Mouse (Mus musculus) right cerebral cortex, postnatal 36 days (tissue): ENCODE measurements around the gene Muc13.

ENCODE experiments used
- DNase-seq, 2 experiments: peaks; one replicate each; pipeline ENCODE4 v3.0.0; 2022; ENCODE audit warnings: low spot score in 2 of 2, mixed read lengths in 1 of 2

Gene Muc13

DNA sequence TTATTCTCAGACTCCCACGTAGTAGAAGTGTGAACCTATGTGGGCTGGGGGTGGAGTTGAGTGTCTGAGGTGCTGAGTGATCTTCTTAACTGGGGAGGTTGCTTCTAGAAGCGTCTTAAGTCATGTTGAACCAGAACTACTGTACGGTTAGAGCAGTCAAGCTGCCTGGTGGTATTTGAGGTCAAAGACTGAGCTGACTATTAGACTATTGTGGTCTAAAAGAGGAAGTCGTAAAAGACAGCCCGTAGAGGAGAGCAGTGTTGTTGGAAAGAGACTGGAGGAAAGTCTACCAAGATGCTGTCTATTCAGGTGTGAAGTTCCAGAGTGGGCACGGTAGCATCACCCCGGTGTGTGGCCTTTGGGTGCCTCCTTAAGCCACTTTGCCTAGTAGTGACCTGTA lies 24.0 kb upstream of the Muc13 start:
- no peak for DNase-seq

DNA sequence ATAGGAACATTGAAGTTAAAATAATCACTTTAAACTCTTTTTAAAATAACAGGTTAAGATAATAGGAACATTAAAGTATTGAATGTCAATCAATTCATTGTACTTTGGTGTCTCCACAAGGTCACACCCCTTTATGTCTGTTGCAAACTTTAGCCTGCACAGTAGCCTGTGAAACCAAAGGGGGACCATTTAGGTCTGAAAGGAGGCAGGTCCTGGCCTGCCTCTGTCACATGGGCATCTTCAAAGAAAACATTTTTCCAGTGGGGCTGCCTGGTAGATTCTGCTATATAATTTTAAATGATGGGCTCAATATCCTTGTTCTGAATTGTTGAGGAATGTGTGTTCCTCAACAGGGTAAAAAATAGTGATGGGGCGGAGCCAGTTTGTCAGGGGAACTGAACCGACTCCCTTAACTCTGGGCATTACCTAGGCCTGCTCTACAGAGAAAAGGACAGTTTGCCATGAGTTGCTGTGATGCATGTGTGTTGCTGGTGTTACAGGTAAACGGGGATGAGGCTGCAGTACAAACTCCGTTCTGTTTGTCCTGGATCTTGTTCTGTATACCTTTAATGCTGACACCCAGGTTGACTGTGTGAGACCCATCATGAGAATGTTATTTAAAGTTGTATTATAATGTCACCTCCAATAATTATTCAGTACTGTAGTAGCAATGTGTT lies 22.9 kb upstream of the Muc13 start:
- no peak for DNase-seq

DNA sequence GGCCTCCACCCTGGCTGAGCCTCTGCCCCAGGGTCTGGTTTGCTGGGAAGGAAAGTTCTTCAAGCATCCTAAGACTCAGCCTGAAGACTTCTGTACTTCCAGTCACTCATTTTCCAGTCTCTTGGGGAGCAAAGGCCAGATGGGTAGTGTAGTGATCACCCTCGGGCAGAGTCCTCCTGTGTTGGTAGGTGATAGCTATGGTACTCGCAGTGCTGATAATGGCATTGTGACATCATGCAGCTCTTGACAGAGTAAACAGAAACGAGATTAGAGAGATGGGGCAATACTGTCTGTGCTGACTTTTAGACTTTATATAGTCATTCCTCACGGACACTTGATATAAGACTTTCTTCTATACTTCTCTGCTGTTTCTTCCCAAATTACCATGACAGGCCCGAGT lies 21.0 kb upstream of the Muc13 start:
- DNase-seq = no peak

DNA sequence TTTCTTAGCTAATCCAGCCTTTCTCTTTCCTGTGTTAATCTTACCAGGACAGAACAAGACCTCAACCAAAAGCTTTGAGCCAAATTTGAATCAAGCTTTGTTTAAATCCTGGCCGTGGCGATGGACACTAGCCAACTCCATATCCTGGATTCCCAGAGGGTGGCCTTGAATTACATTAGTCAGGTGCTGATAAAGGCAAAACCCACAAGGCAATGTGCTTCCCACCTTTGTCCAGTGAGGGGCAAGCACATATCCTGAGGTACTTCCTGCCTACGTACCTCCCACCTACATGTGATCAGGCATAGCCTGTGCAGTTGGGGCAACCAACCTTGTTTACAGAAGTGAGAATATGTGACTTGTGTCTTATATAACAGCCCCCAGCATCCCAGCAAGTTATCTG lies 18.9 kb upstream of the Muc13 start:
- DNase-seq = no peak

DNA sequence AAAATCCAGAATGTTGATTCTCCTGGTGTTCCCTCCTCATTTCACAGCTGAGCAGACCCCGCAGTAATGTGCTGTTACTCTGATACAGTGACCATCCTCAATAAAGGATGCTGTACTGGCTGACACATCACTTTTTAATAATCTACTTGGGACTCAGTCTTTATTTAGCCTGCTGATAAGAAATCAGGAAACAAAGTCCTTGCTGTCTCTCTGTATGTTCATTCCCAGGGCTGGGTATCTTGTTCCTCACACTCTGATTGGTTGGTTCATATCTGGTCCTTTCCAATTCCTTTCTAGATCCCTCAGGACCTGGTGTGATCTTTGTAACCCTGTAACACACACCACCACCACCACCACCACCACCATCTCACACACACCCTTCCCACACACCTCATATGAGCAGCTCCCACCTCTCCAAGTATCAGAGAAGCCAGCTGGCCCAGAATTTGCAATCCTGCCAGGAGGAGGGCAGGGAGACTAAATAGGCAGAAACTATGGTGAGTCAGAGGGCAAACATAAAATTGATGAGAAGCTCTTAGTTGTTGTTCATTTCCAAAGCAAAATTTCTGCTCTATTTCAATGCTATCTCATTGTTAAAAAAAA lies 18.0 kb upstream of the Muc13 start:
- no peak for DNase-seq

DNA sequence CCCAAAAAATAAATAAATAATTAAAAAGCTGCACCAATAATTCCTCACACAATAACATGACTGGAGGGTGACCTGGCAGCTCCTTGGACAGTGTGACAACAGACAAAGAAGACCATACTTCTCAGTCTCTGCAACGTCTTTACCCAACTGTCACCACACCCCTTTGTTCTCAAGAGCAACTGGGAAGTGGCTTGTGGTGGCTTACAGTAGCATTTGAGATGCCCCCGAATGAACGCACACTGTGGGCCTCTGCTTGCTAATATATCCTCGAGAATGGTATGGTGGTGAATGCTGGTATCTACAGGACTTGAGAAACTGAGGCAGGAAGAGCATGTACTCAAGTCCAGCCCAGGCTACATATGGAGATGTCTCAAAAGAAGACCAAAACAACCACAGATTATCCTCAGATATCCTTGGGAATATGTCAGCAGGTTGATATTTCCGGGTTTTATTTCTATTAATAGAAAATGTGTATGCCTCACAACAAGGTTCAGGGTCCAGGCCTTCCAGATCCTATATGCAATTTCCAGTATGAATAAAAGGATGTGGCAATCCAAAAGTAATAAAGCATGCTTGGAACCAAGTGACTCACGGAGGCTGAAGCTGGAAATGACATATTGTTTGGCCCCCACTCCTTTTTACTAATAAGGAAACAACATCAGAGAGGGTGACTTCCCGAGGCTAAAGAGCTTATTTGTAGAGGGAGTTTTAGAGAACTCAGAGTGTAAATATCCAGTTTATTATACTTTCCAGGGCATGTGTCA lies 16.9 kb upstream of the Muc13 start:
- DNase-seq = no peak

DNA sequence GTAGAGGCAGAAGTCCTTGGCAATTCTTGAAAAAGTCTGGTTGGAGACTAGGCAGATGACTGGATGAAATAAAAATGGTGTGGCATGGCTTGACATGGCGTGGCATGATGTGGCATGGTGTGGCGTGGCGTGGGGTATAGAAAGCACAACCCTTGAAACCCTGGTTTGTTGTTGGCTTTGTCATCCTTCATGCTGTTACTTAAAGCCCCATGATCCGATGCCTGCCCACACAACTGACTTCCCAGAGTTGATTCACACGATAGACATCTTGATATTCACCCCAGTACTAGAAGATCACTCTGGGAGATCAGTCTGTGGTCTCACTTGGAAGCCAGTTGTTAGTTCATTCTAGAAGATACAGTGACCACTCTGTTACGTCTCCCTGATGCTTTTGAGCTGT lies 16.2 kb upstream of the Muc13 start:
- DNase-seq = no peak

DNA sequence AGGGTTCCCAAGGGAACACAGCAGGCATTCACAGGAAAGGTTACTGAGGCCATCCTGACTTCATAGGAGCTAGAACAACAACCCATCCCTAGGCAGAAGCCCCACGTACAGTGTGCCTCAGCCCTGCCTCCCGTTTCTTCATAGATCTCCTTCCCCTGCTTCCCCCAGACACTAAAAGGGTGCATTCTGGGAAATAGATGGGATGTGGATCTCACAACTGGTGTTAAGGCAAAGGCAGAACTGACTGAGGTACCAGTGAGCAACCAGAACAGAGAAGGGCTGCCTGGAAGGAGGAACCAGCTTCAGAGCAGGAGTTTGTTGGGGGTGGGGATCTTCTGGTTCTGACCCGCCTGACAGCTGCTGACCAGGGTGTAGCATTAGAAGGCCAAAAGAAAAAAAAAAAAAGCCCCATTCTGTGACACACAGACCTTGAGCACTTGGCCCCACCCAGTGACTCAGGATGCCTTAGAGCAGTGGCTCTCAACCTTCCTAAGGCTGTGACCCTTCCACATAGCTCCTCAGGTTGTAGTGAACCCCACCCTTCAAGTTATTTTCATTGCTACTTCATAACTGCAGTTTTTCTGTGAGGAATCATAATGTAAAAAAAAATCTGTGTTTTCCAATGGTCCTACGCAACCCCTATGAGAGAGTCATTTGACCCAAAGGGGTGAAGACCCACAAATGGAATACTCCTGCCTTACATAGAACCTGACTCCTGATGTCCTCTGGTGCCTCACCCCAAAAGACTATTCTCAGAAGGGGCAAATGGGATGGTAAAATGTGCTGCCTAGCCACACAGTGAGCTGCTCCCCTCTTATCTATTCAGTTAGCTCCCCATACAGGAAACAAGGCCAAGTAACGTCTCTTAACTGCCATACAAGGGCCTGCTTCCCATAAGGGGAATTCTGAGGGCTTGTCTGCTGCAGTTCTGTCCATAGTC lies 11.8 kb upstream of the Muc13 start:
- no peak for DNase-seq

DNA sequence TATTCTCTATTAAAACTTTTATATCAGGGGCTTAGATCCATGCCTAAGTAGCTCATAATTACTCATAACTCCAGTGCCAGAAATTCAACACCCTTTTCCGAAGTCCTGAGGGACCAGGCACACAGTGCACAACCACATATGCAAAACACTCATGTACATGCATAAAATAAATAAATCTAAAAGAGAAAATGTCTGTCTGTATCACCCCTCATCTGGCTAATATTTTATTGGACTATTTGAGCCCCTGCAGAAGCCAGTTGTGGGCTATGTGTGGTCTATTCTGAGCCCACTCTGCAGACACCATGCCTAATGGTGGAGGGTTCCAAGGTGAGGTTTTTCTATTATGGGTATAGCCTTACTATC lies 11.1 kb upstream of the Muc13 start:
- DNase-seq = no peak

DNA sequence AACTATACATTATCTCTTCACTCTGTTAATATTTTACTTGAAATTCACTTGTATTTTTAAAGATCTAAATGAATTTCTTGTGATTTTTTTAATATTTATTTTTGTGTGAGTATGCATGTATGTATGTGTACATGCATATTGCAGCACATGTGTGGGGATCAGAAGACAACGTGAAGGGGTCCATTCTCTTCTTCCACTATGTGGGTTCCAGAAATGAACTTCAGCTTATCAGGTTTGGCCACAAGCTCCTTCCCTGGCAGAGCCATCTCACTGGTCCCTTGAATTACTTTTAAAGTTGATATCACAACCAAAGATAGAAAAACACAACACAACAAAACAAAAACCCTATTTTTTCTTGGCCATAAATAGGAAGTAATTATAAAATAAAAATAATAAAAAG lies 9.3 kb upstream of the Muc13 start:
- DNase-seq = no peak

DNA sequence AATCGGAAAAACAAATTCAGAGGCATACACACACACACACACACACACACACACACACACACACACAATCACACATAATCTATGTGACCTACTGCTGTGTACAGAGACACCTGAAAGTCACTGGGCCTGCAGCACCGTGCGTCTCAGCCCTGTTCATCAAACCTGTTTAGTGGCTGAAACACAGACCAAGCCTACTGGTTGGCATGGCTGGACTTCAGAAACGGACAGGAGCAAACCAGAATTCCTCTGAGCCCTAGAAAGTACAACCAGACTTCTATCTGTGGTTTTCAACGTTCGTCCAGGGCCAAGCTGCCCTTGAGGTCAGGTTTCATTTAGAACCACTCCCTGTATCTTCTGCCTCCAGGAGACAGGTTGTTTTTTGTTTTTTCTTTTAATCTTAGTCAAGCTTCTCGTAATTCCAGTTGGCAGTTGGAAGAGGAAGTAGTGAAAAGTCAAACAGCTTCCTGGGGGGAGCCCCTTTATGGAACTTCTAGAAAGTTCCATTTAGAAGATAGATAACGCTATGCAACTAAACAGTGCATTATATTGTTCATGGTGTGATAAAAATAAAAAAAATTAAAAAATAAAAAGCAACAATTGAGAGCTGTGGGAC lies 8.6 kb upstream of the Muc13 start:
- no peak for DNase-seq

DNA sequence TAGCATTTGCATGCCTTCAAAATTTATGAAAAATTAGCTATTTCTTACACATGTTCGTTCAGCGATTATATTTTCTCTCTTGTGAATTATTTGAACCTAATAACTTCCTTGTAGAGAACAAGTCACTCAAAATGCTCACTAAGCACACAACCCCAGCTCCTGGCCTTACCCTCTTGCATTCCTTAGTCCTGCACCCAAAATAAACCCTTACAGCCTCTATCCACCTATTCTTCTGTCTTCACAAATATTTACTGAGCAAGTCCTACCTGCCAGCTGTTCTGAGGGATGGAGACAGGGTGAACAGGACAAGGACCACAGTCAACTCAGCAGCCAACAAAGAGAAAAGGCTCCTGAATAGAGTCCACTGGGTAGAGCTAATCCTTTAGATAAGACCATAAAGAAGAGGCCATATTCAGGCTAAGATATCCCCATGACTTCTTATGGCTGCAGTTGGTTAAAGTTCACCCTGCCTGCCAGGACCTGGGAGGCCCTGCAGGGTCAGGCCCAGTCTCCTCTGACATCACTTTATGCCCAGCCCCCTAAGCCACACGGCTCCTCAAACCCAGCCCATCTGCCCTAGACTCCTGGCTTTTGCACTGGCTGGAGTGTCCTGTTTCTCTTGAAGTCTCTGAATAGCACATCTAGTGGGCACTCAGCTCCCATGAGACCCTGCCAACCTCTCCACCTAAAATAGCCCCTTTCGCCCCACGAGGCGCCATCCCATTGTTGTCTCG lies 7.0 kb upstream of the Muc13 start:
- DNase-seq = no peak

DNA sequence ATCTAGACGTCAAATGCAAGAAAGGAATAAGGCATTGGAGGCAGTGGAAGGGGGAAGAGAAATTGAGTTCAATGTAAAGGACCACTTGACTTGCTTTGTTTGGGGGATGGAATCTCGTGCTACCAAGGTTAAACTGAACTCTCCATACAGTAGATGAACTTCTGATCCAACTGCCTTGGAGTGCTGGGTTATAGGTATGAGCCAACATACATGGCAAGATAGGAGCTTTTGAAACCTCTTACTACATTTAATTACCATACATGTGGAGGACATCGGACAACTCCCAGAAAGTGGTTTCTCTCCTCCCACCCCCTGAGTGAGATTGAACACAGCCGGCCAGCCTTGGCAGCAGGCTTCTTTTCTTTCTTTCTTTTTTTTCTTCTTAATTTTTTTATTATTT lies 1.3 kb downstream of the Muc13 start:
- no peak for DNase-seq

DNA sequence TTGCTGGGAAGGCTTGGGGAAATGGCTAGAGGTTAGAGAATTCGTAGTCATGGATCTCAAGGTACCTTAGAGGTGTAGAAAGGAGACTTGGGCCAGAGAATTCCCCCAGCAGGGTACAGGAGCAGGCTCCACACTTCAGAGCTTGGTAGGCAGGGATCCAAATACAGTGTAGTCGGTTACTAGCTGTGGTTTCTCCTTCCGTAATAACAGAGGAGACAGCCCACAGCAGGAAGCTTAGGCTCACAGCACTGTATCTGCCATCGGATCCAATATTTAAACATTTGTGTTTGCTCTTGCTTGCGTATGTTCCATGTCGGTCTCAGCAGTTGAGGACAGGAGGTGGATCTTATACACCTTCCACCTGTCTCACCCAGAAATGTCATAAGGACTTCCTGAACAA lies 2.0 kb downstream of the Muc13 start:
- DNase-seq = no peak

DNA sequence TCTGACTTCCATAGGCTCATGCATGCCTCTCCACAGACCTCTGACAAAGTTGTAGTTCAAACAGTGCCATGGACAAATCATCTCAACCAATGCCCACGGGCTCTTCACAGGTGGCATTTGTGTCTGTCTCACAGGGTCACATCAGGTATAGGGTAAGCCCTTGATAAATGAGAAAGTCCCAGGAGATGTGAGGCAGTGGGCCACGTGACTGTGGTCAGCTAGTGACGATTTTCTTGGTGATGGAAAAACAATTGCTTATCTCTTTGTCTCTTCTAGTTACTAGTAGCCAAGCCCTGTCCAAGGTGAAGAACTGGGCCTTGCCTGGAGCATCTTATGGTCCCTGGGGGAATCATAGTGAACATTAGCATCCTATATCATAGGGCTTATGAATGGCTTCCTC lies 2.9 kb downstream of the Muc13 start:
- DNase-seq = no peak

DNA sequence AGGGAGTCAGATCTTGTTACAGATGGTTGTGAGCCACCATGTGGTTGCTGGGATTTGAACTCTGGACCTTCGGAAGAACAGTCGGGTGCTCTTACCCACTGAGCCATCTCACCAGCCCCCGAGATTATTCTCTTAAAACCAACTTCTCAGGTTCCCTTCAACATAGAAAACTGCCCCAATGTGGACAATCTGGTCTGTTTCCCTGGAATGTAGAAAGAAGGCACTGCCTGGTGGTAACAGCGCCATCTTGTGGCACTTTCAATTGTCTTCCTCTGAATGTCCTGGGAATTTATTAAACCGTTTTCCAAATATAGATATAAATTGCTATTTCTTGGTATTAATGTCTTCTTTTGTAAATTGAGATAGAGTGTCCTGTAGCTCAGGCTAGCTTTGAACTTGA lies 4.0 kb downstream of the Muc13 start:
- no peak for DNase-seq

DNA sequence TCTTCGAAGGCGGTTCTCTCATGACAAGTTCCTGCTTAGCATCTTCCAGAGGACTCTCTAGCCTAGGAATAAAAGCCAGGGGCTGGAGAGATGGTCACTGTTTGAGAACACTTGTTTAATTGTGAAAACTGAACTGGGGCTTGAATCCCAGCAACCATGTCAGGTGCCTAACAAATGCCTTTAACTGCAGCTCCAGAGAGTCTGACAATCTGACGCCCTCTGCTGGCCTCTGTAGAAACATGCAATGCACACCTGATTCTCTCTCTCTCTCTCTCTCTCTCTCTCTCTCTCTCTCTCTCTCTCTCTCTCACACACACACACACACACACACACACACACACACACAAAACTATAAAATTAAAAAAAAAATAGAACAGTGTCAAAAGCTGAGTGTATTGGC lies 16.2 kb downstream of the Muc13 start:
- DNase-seq = no peak

DNA sequence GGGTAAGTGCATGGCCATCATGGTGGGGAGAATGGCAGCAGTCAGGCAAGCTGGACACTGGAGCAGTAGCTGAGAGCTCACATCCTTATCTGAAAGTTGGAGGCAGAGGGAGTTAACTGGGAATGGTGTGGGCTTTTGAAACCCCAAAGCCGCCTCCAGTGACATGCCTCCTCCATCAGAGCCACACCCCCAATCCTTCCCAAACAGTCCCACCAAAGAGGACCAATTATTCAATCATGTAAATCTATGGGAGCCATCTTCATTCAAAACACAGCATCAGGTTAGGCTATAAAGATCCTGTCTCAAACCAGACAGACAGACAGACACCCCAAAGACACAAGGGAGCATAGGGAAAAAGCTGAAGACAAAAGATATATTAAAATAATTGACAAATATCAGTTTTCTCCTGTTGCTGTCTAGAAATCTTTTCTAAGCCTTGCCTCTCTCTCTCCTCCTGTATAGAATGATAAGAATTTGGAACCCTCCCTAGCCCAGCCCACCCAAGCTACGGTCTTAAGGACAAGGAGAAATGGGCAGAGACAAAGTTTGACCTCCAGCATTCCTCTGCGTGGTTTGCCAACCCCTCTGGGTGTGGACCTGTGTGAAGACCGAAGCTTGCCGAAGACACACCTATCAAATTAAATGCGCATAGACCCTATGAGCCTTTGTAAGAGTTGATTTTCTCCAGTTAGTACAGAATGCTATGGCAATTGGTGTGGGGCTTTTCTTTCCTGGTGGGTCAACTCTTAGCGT lies 24.8 kb downstream of the Muc13 start:
- DNase-seq = no peak

DNA sequence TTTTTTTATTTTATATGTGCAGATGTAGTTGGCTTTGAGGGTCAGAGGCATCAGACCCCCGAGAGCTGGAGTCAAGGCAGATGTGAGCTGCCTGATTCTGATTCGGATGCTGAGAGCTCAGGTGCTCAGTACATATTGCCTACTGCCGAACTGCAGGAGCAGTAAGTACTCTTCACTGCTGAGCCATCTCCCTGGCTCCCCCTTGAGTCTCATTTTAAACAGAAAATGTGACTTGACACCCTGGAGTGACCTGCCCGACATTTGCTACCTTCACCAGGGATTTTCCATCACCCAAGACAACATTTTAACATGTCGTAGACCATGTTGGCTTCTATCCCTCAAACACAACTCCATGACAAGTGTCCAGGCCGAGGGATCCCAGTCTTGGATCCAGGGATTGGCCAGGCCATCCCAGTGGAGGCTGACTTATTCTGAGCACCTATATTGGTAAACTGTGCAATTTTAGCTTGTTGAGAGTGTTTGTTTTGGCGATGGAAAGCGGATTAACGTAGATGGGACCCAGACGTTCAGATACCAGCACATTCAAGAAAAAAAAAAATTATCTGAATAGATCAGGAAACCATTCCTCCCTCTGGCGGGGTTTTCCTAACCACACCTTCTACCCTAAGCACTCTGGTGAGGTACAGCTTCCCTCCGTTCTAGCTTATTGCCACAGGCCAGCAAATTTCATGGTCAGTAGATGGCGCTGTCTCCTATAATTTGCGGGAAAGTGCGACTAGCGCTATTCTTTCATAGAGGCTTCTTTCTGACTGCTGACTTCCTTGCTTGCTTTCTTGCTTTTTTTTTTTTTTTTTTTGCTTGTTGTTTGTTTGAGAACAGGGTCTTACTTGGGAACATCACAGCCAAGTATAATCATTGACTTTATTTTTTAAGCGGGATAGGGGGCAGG lies 26.7 kb downstream of the Muc13 start:
- DNase-seq = peak; percentile 65 to 67
